Mouse (Mus musculus): Measurements from ENCODE around the gene Gm21760. TPM values are rescaled to one million over a fixed set of nuclear protein-coding genes. Genes with fewer than 3 reads are reported as not detected.

The Gm21760 gene
- not detected for total RNA-seq (2023)

GRCm38 (mm10) chrY:80133479-80133878 lies at the start of gene Gm21760:
TSS of gene Gm21760 (plus strand) at chrY:80133779.

